Mouse (Mus musculus) bone marrow macrophage, adult 2 months (primary cell): ENCODE measurements around the gene Cdc25a. TPM values are rescaled to one million over a fixed set of nuclear protein-coding genes. Genes with fewer than 3 reads are reported as not detected.

ENCODE experiments used
- H3K27ac ChIP-seq: 2 replicates; pipeline ENCODE4 v1.5.1; 2012; ENCODE audit warnings: low read depth, low read length; ENCODE audit not compliant: insufficient read depth
- H3K4me1 ChIP-seq: 2 replicates; pipeline ENCODE4 v1.6.1; 2012; ENCODE audit warnings: low read length; ENCODE audit not compliant: control insufficient read depth, insufficient read depth
- H3K4me3 ChIP-seq: 2 replicates; pipeline ENCODE4 v1.5.1; 2012; ENCODE audit warnings: mild to moderate bottlenecking, low read length, moderate library complexity; ENCODE audit not compliant: insufficient read depth
- CTCF ChIP-seq: IDR thresholded peaks from 2 replicates; pipeline ENCODE4 v1.5.1; 2012; ENCODE audit warnings: low read depth, mild to moderate bottlenecking, low read length, moderate library complexity
- POLR2A ChIP-seq: IDR thresholded peaks from 2 replicates; pipeline ENCODE4 v1.6.1; 2012; ENCODE audit warnings: mild to moderate bottlenecking, low read depth, low read length, borderline replicate concordance
- polyA plus RNA-seq: library from polyadenylated mRNA; stranded (reverse); fragments of >200 nt; gene quantifications from 2 replicates; pipeline ENCODE4 v1.2.4, GENCODE M21; 2012; ENCODE audit not compliant: missing spikeins, insufficient read depth, insufficient read length

The Cdc25a gene
- 8.0 and 8.9 TPM in 2 replicates for polyA plus RNA-seq

DNA sequence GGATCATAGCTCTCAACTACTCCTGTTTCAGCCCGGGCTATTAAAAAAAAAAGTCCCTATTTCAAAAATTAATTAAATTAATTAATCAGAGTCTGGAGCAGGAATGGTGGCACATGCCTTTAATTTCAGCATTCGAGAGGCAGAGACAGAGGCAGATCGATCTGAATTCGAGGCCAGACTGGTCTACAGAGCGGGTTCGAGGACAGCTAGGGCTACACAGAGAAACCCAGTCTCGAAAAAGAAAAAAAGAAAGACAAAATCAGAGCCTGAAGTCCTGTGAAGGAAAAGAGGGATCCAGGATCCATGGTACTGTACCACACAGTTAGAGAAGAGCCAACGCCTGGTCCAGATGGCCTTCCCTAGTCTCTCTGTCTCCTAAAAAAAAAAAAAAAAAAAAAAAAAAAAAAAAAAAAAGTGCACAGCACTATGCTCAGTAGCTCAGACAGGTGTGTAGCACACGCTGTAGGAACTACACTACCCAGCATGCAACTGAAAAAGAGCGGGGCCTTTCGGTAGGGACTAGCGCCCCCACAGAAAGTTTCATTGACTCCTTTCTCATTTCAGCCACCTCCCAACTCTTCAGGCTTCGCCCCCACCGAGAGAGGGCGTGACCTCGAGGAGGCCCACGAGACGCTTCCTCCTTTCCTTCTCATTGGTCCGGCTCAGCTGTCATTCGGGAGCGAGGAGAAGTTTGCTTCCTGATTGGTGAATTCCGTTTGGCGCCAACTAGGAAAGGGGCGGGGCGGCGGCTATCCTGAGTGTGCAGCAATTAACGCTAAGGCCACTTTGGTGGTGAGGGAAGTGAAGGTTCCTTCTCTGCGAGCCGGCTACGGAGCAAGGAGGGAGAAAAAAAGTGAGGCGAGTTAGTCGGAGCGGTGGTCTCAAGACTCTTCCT, at the start of gene Cdc25a:
Gene Cdc25a, plus strand, starts transcription at position 783 of the 895 bp plus-strand sequence.
- peaks cover 6% of the 10 kb centered on the region for H3K4me1 ChIP-seq
- TF ChIP-seq CTCF, result no peak
- no peak for TF ChIP-seq POLR2A
- peak within 1 kb of the TSS; percentile 68 for H3K4me3 ChIP-seq

DNA sequence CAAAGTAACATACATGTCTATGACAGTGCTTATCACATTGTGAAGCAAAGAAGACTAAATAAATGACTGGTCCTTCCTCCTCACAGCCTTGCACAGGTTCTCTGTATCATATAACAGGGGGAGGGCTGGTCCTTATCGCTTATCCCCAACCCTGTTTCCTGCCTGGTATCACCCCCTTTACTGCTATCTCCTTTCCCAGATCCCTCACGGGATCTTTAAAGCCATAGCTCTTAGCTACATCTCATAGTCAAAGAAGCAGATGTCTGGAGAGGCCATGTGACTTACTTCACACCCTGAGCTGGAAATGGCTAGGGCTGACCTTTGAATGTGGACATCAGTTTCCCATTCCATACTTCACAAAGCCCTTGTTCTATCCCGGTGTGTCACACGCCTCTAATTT, 49.6 kb upstream of the Cdc25a start:
- TF ChIP-seq CTCF (no peak), POLR2A (no peak)
- no peaks in the 10 kb centered on the region for H3K4me1 ChIP-seq
- no peak overlapping the region for H3K4me3 ChIP-seq
- H3K27ac ChIP-seq, result no peak overlapping the region

More for the DNA sequence above, at the start of gene Cdc25a:
- peak within 1 kb of the TSS; percentile 64 for H3K27ac ChIP-seq

DNA sequence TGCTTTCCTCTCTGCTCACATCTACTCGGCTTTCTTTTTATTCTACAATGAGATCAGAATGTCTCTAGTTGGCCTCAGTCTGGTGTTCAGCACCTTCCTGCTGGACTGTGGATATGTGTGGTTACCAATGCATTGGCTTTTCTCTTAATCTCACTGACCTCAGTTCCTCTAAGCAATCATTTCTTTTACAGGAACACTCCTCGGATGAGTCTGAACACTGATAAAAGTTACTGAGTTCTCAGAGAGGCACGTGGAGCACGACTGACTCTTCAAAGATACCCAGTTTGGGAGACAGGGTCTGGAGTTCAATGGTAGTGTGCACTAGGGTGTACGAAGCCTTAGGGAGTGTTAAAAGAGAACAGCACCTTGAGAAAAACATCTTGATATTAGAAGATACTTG, 49.2 kb upstream of the Cdc25a start:
- TF ChIP-seq CTCF, result no peak
- H3K4me3 ChIP-seq, result no peak overlapping the region
- no peaks in the 10 kb centered on the region for H3K4me1 ChIP-seq
- no peak overlapping the region for H3K27ac ChIP-seq

DNA sequence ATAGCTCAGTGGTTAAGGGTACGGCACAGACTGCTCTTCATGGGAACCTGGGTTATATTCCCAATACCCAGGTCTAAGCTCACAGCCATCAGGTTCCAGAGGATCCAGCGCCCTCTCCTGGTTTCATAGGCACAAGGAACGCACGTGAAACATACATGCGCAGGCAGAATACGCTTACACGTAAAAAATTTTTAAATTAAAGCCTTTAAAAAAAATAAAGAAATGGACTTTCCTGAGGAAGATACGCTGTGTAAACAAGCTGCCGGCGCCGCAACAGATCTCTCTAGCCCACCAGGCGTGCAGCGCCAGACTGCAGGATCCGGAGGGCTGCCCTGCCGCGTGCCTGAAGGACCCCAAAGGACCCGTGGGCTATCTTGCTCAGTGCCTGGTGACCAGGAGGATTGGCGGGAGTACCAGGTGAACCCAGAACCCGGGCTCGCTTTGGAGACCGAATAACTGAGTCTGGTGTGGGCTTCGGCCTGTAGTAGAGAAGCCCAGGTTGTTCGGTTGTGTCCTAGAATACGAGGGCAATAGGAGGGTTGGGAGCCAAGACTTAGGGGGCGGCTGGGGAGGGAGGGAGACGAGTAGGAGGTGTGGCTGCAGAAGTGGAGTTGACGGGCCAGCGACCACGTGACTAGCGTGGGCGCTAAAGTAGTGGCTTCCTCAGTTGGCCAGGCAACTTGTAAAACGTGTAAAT, 42.8 kb upstream of the Cdc25a start, which contains the start of gene Nme6:
Gene Nme6, plus strand, starts transcription at position 359 of the 697 bp plus-strand sequence.
- peak within 1 kb of the TSS; percentile 51 for H3K27ac ChIP-seq
- H3K4me3 ChIP-seq, result peak within 1 kb of the TSS; percentile 75
- no peaks in the 10 kb centered on the region for H3K4me1 ChIP-seq
- TF ChIP-seq CTCF, result peak; percentile 95
- TF ChIP-seq POLR2A, result no peak

DNA sequence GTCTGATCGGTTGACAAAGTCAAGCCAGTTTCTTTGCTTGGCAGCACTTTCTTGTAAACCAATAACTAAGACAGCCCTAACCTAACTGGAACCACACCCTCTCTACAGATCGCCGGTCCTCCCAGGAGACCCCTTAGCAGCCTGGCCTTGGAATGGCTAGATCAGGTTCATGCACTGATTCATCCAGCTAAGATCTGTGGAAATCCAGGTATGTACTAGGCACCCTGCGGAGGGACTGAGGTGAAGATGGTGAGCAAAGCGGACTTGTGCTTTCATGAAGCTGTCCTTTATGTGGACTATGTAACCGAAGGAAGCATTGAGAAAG, 42.3 kb upstream of the Cdc25a start:
- Histone ChIP-seq H3K4me3 (peak overlapping the region; percentile 75), H3K27ac (no peak overlapping the region), H3K4me1 (no peaks in the 10 kb centered on the region)
- TF ChIP-seq CTCF, result no peak
- TF ChIP-seq POLR2A, result no peak

DNA sequence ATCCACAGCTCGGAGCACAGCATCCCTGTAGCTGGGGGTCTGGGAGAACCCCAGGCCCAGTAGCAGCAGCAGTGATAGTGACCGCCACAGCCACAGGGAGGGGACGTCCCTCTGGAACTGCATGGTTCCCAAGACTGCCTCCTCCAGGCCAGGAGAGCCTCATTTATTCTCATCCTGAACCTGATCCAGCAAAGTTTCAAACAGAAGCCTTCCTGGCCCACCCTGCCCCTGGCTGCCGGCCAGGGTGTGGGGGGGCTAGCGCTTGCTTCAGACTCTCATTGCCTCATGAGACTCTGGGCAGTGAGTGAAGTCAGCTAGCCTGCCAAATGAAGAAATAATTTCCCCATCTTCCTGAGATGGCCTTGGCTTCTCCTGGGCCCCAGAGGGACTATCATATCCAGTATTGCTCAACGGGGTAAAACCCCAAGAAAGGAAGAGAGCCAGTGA, 26.0 kb upstream of the Cdc25a start, which contains the start of gene Camp:
Gene Camp, minus strand, starts transcription at position 306 of the 447 bp plus-strand sequence.
- peaks cover 17% of the 10 kb centered on the region for H3K4me1 ChIP-seq
- H3K4me3 ChIP-seq, result no peak within 1 kb of the TSS
- no peak within 1 kb of the TSS for H3K27ac ChIP-seq
- TF ChIP-seq CTCF (no peak), POLR2A (no peak)

DNA sequence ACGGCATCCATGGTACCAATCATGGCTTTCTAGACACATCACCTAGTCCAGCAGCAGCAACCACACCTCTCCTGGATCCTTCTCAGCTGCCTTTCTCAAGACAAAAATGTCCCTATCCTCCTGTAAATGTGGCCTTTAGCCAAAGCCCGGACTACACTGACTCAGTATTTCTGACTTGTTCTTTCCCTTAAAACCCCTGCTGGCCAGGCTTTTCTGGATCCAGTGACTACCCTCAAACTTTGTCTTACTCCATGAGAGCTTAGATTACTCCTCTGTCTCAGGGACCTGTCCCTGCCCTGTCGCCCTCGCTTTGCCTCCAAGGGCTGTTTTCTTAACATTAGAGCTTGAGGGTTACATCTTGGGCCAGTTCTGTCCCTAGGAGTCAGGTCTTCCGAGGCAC, 25.3 kb upstream of the Cdc25a start:
- peaks cover 17% of the 10 kb centered on the region for H3K4me1 ChIP-seq
- H3K4me3 ChIP-seq, result no peak overlapping the region
- TF ChIP-seq POLR2A (no peak), CTCF (no peak)
- no peak overlapping the region for H3K27ac ChIP-seq

DNA sequence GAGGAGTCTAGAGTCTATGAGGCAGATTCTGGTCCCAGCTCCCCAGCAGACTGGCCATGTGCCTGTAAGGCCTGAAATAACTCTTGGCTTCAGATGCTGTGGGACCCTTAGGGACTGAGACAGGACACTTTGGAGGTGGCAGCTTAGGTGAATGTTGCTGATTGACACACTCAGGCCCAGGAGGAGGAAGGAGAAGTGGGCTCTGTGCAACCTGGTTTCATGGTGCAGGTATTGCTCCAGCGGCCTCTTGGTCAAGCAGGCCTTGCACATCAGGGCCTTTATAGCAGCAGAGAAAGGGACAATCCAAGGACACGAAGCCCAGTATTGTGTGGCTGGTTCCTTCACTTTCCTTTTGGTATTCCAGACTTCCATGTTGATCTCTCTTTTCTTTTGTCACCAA, 21.0 kb upstream of the Cdc25a start:
- peaks cover 17% of the 10 kb centered on the region for H3K4me1 ChIP-seq
- H3K4me3 ChIP-seq, result no peak overlapping the region
- TF ChIP-seq CTCF, result no peak
- no peak for TF ChIP-seq POLR2A
- no peak overlapping the region for H3K27ac ChIP-seq

DNA sequence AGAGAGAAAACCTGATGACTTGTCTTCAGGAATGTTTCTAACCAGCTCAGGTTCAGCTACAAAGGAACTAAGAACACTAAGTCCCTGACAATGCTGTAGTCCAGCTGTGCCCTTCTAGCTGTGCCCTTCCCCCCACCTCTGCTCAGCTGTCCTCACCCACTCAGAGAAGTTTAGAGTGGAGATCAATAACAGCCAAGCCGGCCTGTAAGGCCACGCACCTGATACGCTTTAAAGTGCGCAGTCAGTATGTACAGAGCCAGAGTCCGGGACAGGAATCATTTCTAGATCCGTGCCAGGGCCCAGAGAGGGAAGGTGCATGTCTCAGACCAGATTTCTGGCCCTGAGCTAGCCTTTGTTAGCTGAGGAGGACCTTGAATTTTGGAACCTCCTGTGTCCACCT, 19.4 kb upstream of the Cdc25a start:
- H3K4me3 ChIP-seq, result no peak overlapping the region
- H3K27ac ChIP-seq, result no peak overlapping the region
- TF ChIP-seq CTCF (no peak), POLR2A (no peak)
- peaks cover 5% of the 10 kb centered on the region; the same call in 1 of the 2 replicates for H3K4me1 ChIP-seq
